Mouse (Mus musculus): ENCODE results near the gene Rnf186.

GRCm38 (mm10) chr4:138986280-138986679 is 19.4 kb downstream of the Rnf186 start:
- no peak for TF ChIP-seq CTCF (IDR thresholded peaks at IDR 0.05; ENCODE audit: control insufficient read depth, insufficient read depth, insufficient replicate concordance, low read depth, low read length)
- no peak for TF ChIP-seq POLR2A (IDR thresholded peaks at IDR 0.05; ENCODE audit: control insufficient read depth, low read depth, low read length)
